Mouse (Mus musculus) layer of hippocampus, adult 9-11 months (tissue): ENCODE measurements at regions not wholly inside any gene's neighbourhood (a gene's known extent, or its start where the extent isn't known, plus 50 kb on each side); places are given as distances from the start of the nearest gene placed in this dataset.
A peak's percentile ranks its signal among the peaks of the same experiment; 100 is the strongest.

ENCODE experiments used
- DNase-seq: peaks from one replicate; pipeline ENCODE4 v3.0.0; 2022

DNA sequence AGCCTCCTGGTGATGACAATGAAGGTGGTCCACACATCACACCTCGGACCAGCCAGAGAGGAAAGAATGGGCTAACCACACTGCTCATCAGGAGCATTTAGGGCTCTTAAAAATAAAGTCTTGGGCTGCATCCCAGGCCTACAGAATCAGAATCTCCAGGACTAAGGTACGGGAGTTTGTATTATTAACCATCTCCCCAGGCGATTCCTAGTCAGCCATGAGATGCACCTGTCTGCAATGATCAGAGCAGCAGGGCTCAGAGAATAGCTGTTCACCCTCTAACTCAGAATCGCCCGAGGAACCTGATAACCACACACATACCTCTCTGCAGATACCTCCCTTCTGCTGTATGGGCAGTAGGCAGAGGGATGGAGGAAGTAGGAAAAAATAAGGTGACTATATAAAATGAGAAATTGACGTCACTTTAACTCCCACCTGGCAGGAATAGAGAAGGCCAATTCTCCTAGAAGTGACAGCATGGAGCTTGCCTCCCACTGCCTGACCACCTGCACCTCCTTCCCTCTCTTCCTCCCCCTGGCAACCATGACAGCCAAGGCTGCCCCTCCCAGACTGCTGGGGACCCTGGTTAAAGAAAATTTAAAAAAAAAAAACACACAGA lies 401.5 kb upstream of the Rps6ka3 start:
- no peak for DNase-seq

DNA sequence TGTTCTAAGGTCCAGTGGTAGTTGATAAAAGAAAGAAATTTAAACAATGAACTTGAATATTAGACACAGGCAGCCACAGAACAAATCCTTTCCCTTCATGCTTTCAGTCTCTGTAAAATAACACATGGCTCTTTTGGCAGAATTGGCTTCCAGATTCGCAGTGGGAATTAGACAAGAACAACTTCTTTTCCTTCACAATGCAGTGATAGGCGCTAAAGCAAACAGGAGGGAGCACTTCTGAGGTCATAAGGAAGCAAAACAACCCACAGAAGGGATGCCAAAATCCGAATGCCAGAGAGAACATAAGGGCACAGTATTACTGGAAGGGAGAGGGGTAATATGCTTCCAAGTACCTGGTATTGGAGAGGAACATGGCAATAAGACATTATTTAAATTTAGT lies 396.3 kb upstream of the Rps6ka3 start:
- peak; percentile 10 for DNase-seq

DNA sequence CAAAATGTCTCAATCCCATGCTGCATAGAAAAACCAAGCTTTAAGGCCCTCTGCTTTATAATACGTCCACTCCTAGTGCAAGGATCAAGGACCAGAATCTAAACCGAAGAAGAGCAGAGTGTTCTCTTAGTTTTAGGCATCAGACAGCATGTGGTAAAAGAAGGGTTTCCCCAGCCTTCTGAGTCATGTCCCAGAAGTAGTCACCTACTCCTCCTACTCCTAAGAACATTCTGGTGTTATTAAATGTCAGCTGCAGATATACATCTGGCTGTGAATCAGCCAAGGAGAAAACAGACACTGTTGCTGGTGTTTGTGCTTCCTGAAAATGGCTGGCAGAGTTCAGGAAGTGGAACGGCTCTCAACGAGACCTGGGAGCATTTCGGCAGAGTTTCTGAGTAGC lies 372.6 kb upstream of the Rps6ka3 start:
- DNase-seq, result peak; percentile 6

DNA sequence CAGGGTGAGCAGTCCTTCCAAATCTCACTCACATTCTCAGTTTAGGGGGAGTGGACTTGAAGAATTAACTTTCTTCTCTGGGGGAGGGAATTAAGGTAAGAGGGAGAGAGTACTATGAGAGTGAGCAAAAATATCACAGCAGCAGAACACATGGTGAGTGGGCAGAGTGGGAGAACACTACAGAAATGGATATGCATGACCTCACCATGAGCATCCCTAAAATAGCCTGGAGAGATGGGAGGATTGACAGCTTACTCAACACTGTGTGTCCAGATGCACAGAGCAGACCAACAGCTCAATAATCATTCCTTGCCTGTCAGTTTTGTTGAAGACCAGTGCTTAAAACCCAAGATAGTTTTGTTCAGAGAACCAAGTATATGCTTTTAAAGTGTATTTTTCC lies 357.8 kb upstream of the Rps6ka3 start:
- DNase-seq, result peak; percentile 84
